Mouse (Mus musculus): ENCODE data around the gene Rps19bp1. TPM values are rescaled to one million over a fixed set of nuclear protein-coding genes. Genes with fewer than 3 reads are reported as not detected.

The Rps19bp1 gene
- polyA plus RNA-seq, 1 experiment from 2014 or later, result 60.7 TPM

- Histone ChIP-seq H3K27ac (replicated peaks) (no peak overlapping the region), H3K4me1 (peaks cover 7% of the 10 kb centered on the region; the same call in 1 of the 2 replicates), H3K4me2 (replicated peaks) (no peak overlapping the region), H3K4me3 (no peak overlapping the region), H3K27me3 (peaks cover 41% of the 10 kb centered on the region), H3K36me3 (no peaks in the 10 kb centered on the region), H3K9me3 (no peaks in the 10 kb centered on the region), H3K9ac (replicated peaks) (no peak overlapping the region)
- no peak for ATAC-seq (ENCODE audit: low FRiP score, low read depth)
- WGBS, result under 1% methylated on average over 6 of the region's 6 CpGs
These were observed 13.5 kb upstream of the Rps19bp1 start for GRCm38 (mm10) chr15:80277625-80278024.

- no peak overlapping the region for H3K4me3 ChIP-seq
- no peaks in the 10 kb centered on the region for H3K36me3 ChIP-seq
- 45% methylated on average over 9 of the region's 9 CpGs for WGBS
- H3K9ac ChIP-seq (replicated peaks), result no peak overlapping the region
- ATAC-seq (ENCODE audit: low FRiP score, low read depth), result no peak
- H3K27me3 ChIP-seq, result peaks cover 35% of the 10 kb centered on the region
- H3K4me2 ChIP-seq (replicated peaks), result no peak overlapping the region
- H3K9me3 ChIP-seq, result no peaks in the 10 kb centered on the region
- peaks cover 8% of the 10 kb centered on the region for H3K4me1 ChIP-seq
- H3K27ac ChIP-seq (replicated peaks), result no peak overlapping the region
These were observed 13.0 kb upstream of the Rps19bp1 start for GRCm38 (mm10) chr15:80277107-80277506.

- no peak for ATAC-seq (ENCODE audit: low FRiP score, low read depth)
These were observed 7.8 kb upstream of the Rps19bp1 start for GRCm38 (mm10) chr15:80271858-80272396.

GRCm38 (mm10) chr15:80266281-80266680 is 2.2 kb upstream of the Rps19bp1 start:
- no peak; the same call in 1 of the 2 replicates for ATAC-seq (ENCODE audit: low FRiP score, low read depth)

More at GRCm38 (mm10) chr15:80271858-80272396, 7.8 kb upstream of the Rps19bp1 start:
- H3K27ac ChIP-seq (replicated peaks), result no peak overlapping the region
- H3K27me3 ChIP-seq, result peaks cover 20% of the 10 kb centered on the region
- no peak overlapping the region for H3K4me3 ChIP-seq
- 55% methylated on average over 3 of the region's 3 CpGs for WGBS
- H3K9me3 ChIP-seq, result no peaks in the 10 kb centered on the region
- no peak overlapping the region for H3K4me2 ChIP-seq (replicated peaks)
- H3K9ac ChIP-seq (replicated peaks), result no peak overlapping the region
- peaks cover 5% of the 10 kb centered on the region; the same call in 1 of the 2 replicates for H3K4me1 ChIP-seq
- no peaks in the 10 kb centered on the region for H3K36me3 ChIP-seq

GRCm38 (mm10) chr15:80261100-80261499 is 3.0 kb downstream of the Rps19bp1 start:
- H3K4me1 ChIP-seq, result peaks cover 34% of the 10 kb centered on the region
- H3K36me3 ChIP-seq, result peaks cover 47% of the 10 kb centered on the region
- no peak overlapping the region for H3K9ac ChIP-seq (replicated peaks)
- no peaks in the 10 kb centered on the region for H3K27me3 ChIP-seq
- H3K4me2 ChIP-seq (replicated peaks), result no peak overlapping the region
- 83% methylated on average over 7 of the region's 7 CpGs for WGBS
- ATAC-seq (ENCODE audit: low FRiP score, low read depth), result no peak
- no peaks in the 10 kb centered on the region for H3K9me3 ChIP-seq
- H3K27ac ChIP-seq (replicated peaks), result no peak overlapping the region; the same call in 1 of the 2 replicates
- no peak overlapping the region for H3K4me3 ChIP-seq

More at GRCm38 (mm10) chr15:80266281-80266680, 2.2 kb upstream of the Rps19bp1 start:
- Histone ChIP-seq H3K36me3 (no peaks in the 10 kb centered on the region), H3K27me3 (no peaks in the 10 kb centered on the region), H3K4me2 (replicated peaks) (no peak overlapping the region), H3K27ac (replicated peaks) (no peak overlapping the region), H3K9me3 (no peaks in the 10 kb centered on the region), H3K9ac (replicated peaks) (no peak overlapping the region; the same call in 1 of the 2 replicates), H3K4me1 (peaks cover 12% of the 10 kb centered on the region), H3K4me3 (no peak overlapping the region)
- WGBS, result 0% methylated on average over 2 of the region's 2 CpGs

- H3K9ac ChIP-seq (replicated peaks), result no peak overlapping the region
- H3K9me3 ChIP-seq, result no peaks in the 10 kb centered on the region
- peaks cover 47% of the 10 kb centered on the region for H3K36me3 ChIP-seq
- H3K27me3 ChIP-seq, result no peaks in the 10 kb centered on the region
- H3K4me2 ChIP-seq (replicated peaks), result no peak overlapping the region
- H3K27ac ChIP-seq (replicated peaks), result no peak overlapping the region; the same call in 1 of the 2 replicates
- no peak overlapping the region for H3K4me3 ChIP-seq
- WGBS, result 16% methylated on average over 3 of the region's 3 CpGs
- peaks cover 34% of the 10 kb centered on the region for H3K4me1 ChIP-seq
- ATAC-seq (ENCODE audit: low FRiP score, low read depth), result no peak
These were observed 3.4 kb downstream of the Rps19bp1 start for GRCm38 (mm10) chr15:80260677-80261076.

GRCm38 (mm10) chr15:80259406-80260045 is 4.6 kb downstream of the Rps19bp1 start:
- H3K4me1 ChIP-seq, result peaks cover 33% of the 10 kb centered on the region
- peak overlapping the region; percentile 16; the same call in 1 of the 2 replicates for H3K27ac ChIP-seq (replicated peaks)
- no peak overlapping the region for H3K4me2 ChIP-seq (replicated peaks)
- H3K9ac ChIP-seq (replicated peaks), result no peak overlapping the region
- no peak overlapping the region for H3K4me3 ChIP-seq
- no peaks in the 10 kb centered on the region for H3K27me3 ChIP-seq
- ATAC-seq (ENCODE audit: low FRiP score, low read depth), result no peak
- H3K9me3 ChIP-seq, result no peaks in the 10 kb centered on the region
- whole genome bisulfite sequencing, result 77% methylated on average over 8 of the region's 8 CpGs
- H3K36me3 ChIP-seq, result peaks cover 47% of the 10 kb centered on the region

- Histone ChIP-seq H3K4me1 (peaks cover 41% of the 10 kb centered on the region), H3K36me3 (peaks cover 47% of the 10 kb centered on the region), H3K27ac (replicated peaks) (peak overlapping the region; percentile 61), H3K27me3 (no peaks in the 10 kb centered on the region), H3K9ac (replicated peaks) (no peak overlapping the region), H3K9me3 (no peaks in the 10 kb centered on the region), H3K4me2 (replicated peaks) (no peak overlapping the region; the same call in 1 of the 2 replicates), H3K4me3 (peak overlapping the region; percentile 99; the same call in 1 of the 2 replicates)
- ATAC-seq (ENCODE audit: low FRiP score, low read depth), result no peak
- 71% methylated on average over 11 of the region's 11 CpGs for WGBS
These were observed 5.6 kb downstream of the Rps19bp1 start for GRCm38 (mm10) chr15:80258240-80259170.

GRCm38 (mm10) chr15:80257602-80258239 is 6.4 kb downstream of the Rps19bp1 start:
- ATAC-seq (ENCODE audit: low FRiP score, low read depth), result no peak
- H3K9me3 ChIP-seq, result no peaks in the 10 kb centered on the region
- peaks cover 36% of the 10 kb centered on the region for H3K4me1 ChIP-seq
- H3K27me3 ChIP-seq, result no peaks in the 10 kb centered on the region
- 28% methylated on average over 4 of the region's 4 CpGs for WGBS
- peak overlapping the region; percentile 99; the same call in 1 of the 2 replicates for H3K4me3 ChIP-seq
- peak overlapping the region; percentile 98; the same call in 1 of the 2 replicates for H3K27ac ChIP-seq (replicated peaks)
- H3K36me3 ChIP-seq, result peaks cover 47% of the 10 kb centered on the region
- H3K9ac ChIP-seq (replicated peaks), result no peak overlapping the region; the same call in 1 of the 2 replicates
- peak overlapping the region; percentile 96; the same call in 1 of the 2 replicates for H3K4me2 ChIP-seq (replicated peaks)

- Histone ChIP-seq H3K9me3 (no peaks in the 10 kb centered on the region), H3K27me3 (no peaks in the 10 kb centered on the region), H3K9ac (replicated peaks) (peak overlapping the region; percentile 100), H3K4me3 (peak overlapping the region; percentile 99), H3K4me1 (peaks cover 36% of the 10 kb centered on the region), H3K36me3 (peaks cover 52% of the 10 kb centered on the region), H3K4me2 (replicated peaks) (peak overlapping the region; percentile 96), H3K27ac (replicated peaks) (peak overlapping the region; percentile 98)
- ATAC-seq (ENCODE audit: low FRiP score, low read depth), result no peak
- 65% methylated on average over 12 of the region's 12 CpGs for WGBS
These were observed 7.2 kb downstream of the Rps19bp1 start for GRCm38 (mm10) chr15:80256656-80257601.

Measured in midbrain, embryonic 12.5 days (tissue).